Mouse (Mus musculus) heart, adult 18-20 months (tissue): Measurements from ENCODE around the gene Phf14. TPM values are rescaled to one million over a fixed set of nuclear protein-coding genes. Genes with fewer than 3 reads are reported as not detected.
"Not testable (repeated sequence)": the region's sequence is repeated elsewhere in the genome, so short reads cannot be mapped to it uniquely, and the experiment has no call there.

Experiments
- DNase-seq, 2 experiments: peaks; one replicate each; pipeline ENCODE4 v3.0.0; 2021 to 2022; ENCODE audit warnings: mixed read lengths in 1 of 2
- total RNA-seq, 2 experiments: library from RNA; stranded (reverse); gene quantifications; 2 replicates each; pipeline ENCODE4 v1.2.3; 2021

The Phf14 gene
- total RNA-seq, 2 experiments from 2014 or later, result 44.7 to 44.9 TPM

GRCm38 (mm10) chr6:12089439-12089992 lies 181.9 kb downstream of the Phf14 start:
- DNase-seq, result no peak

- DNase-seq, result no peak
Measured at GRCm38 (mm10) chr6:12095716-12096115, 188.1 kb downstream of the Phf14 start.

GRCm38 (mm10) chr6:12097125-12097524 lies 189.5 kb downstream of the Phf14 start:
- DNase-seq, result no peak

GRCm38 (mm10) chr6:12105144-12105543 lies 197.5 kb downstream of the Phf14 start:
- no peak for DNase-seq

DNA sequence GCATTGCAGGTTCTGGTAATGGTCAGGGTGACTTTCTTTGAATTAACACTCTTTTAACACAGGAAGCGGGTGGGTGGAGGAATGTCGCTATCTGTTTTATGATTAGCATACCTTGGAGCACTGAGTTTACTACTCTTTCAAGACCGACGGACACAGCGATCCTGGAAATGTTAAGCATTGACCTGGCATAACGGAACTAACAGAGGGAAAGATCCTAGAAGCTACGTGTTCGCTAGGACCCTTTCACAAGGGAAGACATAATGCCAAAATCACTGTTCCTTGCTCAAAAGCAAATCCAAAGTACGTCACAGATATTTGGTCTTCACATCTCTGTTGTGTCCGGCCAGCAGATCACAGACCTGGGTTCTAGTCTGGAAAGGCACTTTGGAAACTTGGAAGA lies 199.7 kb downstream of the Phf14 start:
- no peak for DNase-seq

- no peak for DNase-seq
Measured at GRCm38 (mm10) chr6:12107786-12108185, 200.2 kb downstream of the Phf14 start.

DNA sequence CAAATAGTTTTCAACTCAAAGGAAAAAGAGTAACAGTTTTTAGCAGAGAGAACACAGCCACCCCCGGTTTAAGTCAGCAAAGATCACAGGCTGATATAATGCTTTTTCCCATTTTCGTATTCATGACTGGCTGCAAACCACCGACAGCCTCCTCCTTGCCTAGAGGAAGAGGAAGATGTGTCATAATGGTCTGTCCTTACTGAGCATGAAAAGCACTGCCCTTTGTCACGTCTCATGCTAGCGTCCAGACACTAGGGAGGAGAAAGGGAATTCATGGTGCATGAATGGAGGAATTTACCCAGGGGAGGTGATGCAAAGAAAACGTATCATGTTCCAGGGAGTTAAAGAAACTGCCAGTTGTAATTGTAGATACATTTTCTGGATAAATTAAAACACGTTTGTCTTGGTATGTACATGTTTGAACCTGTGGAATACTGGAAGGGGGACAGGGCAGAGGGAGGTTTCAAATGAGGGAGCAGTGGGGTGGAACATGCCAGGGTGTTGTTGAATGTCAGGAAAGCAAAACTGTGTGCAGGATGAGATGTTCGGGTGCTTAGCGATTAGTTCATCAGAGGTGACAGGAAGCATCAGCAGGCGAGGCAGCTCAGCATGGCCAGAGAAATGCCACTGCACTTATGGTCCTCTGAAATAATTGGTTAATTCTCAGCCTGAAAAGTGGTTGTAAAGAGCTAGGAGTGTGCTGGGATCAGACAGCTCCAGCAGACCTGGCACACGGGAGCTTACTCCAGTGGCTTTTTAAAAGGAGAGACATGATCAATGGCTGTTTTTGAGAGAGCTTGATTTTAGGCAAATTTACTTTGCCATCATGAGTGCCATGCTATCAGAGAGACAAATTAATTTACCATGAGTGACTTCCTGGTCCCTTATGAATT lies 209.6 kb downstream of the Phf14 start:
- no peak for DNase-seq

DNA sequence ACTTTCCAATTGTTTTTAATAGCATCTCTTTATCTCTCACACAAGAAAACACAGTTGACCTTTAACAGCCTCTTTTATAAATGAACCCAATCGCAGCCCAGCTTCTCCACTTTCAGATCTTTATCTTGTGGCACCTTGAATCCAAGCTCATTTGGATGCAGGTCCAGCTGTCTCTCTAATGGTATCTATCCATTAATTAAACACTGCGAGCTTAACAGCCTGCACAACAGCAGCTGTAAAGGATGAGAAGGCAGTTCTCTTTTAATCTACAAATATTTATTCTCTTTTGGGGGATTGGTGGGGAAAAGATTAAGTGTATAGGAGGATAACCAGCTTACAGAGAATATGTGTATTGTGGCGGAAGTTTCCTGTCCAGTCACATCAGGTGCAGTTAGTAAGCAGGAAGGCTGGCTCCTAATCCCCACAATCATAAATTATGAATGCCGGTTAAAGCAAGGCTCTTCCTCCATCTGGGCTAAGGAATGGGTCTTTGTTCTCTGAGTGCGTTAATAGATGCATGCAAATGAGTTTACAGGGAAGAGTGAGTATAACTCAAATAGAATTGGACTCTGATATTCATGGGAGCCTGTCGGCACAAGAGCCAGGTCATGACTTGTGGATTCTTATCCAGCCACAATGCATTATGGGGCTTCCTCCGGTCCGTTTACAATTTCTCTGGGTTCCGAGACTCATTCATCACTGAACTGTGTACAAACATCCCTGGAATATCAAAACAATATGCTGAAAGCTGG lies 210.4 kb downstream of the Phf14 start:
- no peak for DNase-seq

- no peak for DNase-seq
Measured at GRCm38 (mm10) chr6:12122759-12123158, 215.2 kb downstream of the Phf14 start.

- peak; percentile 23 to 58 for DNase-seq
Measured at GRCm38 (mm10) chr6:12125031-12125803, 217.6 kb downstream of the Phf14 start.

DNA sequence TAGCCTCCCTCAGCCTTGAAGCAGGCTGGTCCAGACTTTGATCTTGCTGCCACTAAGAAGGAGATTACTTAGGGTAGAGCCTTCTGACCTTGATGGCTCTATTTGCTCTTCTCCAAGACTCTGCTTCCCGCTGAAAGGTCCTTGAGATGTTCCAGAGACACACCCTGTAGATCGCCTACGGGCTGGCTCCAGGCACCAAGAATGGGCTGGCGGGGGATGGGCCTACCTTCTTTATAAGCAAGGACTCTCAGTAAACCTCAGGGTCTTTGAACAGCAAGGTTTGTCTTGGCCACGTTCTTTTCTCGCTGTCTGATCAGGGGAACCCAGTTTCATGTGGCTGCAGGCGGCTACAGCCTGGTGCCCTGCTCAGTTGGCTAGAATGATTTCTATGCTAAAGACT lies 219.0 kb downstream of the Phf14 start:
- not testable (repeated sequence) for DNase-seq

- no peak for DNase-seq
Measured at GRCm38 (mm10) chr6:12127287-12127686, 219.7 kb downstream of the Phf14 start.

Other genes starting within 250 kb of the Phf14 start
- 1,000 to 10,000 TPM; 3,114 to 3,265 TPM for gene Ndufa4, start 312 bp upstream of the Phf14 start, total RNA-seq